Mouse (Mus musculus) forebrain, embryonic 13.5 days (tissue): ENCODE measurements at regions not wholly inside any gene's neighbourhood (a gene's known extent, or its start where the extent isn't known, plus 50 kb on each side); places are given as distances from the start of the nearest gene placed in this dataset.

ENCODE experiments used
- ATAC-seq: fragments of 200-750 bp; cut with Nextera tagmentation; 2 replicates; pipeline ENCODE4 v1.8.0; 2017
- H3K27ac ChIP-seq: fragments of 300-500 bp; sonication (generic); 2 replicates; pipeline ENCODE4 v1.5.1; 2015; ENCODE audit warnings: inconsistent platforms, mild to moderate bottlenecking, moderate library complexity
- H3K27me3 ChIP-seq: fragments of 300-500 bp; sonication (generic); 2 replicates; pipeline ENCODE4 v1.6.1; 2015; ENCODE audit warnings: mild to moderate bottlenecking, inconsistent platforms
- H3K36me3 ChIP-seq: fragments of 300-500 bp; sonication (generic); 2 replicates; pipeline ENCODE4 v1.6.1; 2015; ENCODE audit warnings: mild to moderate bottlenecking, inconsistent platforms; ENCODE audit not compliant: poor library complexity, severe bottlenecking
- H3K4me1 ChIP-seq: fragments of 300-500 bp; sonication (generic); 2 replicates; pipeline ENCODE4 v1.6.1; 2015; ENCODE audit warnings: inconsistent platforms
- H3K4me2 ChIP-seq: fragments of 300-500 bp; sonication (generic); 2 replicates; pipeline ENCODE4 v1.6.1; 2015; ENCODE audit warnings: inconsistent platforms, mild to moderate bottlenecking, moderate library complexity
- H3K4me3 ChIP-seq: fragments of 300-500 bp; sonication (generic); 2 replicates; pipeline ENCODE4 v1.5.1; 2015; ENCODE audit warnings: mild to moderate bottlenecking, inconsistent platforms
- H3K9ac ChIP-seq: fragments of 300-500 bp; sonication (generic); 2 replicates; pipeline ENCODE4 v1.6.1; 2015; ENCODE audit warnings: mild to moderate bottlenecking, inconsistent platforms
- H3K9me3 ChIP-seq: fragments of 300-500 bp; sonication (generic); replicated peaks from 2 replicates; pipeline ENCODE4 v1.6.1; 2016; ENCODE audit warnings: inconsistent platforms
- WGBS: fragments of 180-500 bp; shearing (Covaris S2); methylation state at CpG from one replicate; pipeline ENCODE4 v1.1.7; 2015; 5-methylcytosine and 5-hydroxymethylcytosine counted together

- Histone ChIP-seq H3K27ac (no peak overlapping the region), H3K4me2 (no peak overlapping the region), H3K9ac (no peak overlapping the region), H3K27me3 (no peaks in the 10 kb centered on the region), H3K9me3 (no peaks in the 10 kb centered on the region), H3K4me1 (no peaks in the 10 kb centered on the region), H3K36me3 (no peaks in the 10 kb centered on the region), H3K4me3 (no peak overlapping the region)
- 69% methylated on average over 1 of the region's 1 CpGs for WGBS
- ATAC-seq: no peak
These were observed 1838.7 kb upstream of the Dsel start for GRCm38 (mm10) chr1:113703462-113703861.

DNA sequence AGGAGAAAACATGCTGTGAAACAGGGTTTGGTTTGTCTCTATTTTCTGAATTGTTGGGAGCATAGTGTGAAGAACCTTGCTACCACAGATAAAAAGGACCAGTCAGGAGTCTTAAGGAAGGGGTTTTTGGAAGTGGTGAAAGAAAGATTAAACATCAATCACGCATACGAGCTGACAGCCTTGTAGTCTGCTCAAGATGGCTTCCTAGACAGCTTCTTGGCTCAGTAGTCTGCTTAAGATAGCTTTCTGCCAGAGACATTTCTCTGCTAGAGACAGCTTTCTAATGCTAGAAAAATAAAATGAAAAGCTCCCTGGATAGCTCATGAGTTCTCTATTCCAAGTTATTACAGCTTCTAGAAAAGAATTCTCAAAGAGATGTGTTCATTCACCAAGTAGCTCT, 1823.9 kb upstream of the Dsel start:
- no peak for ATAC-seq
- 73% methylated on average over 2 of the region's 2 CpGs for WGBS
- H3K4me1 ChIP-seq: no peaks in the 10 kb centered on the region
- no peaks in the 10 kb centered on the region for H3K27me3 ChIP-seq
- H3K27ac ChIP-seq: no peak overlapping the region
- no peaks in the 10 kb centered on the region for H3K9me3 ChIP-seq
- no peak overlapping the region for H3K4me2 ChIP-seq
- H3K4me3 ChIP-seq: no peak overlapping the region
- H3K9ac ChIP-seq: no peak overlapping the region
- H3K36me3 ChIP-seq: no peaks in the 10 kb centered on the region

GRCm38 (mm10) chr1:113676301-113676871, 1811.7 kb upstream of the Dsel start:
- ATAC-seq: peak; percentile 27; the same call in 1 of the 2 replicates

GRCm38 (mm10) chr1:113630898-113631297, 1766.2 kb upstream of the Dsel start:
- WGBS: 74% methylated on average over 1 of the region's 1 CpGs
- Histone ChIP-seq H3K4me1 (no peaks in the 10 kb centered on the region), H3K27ac (no peak overlapping the region), H3K4me3 (no peak overlapping the region), H3K27me3 (no peaks in the 10 kb centered on the region), H3K36me3 (no peaks in the 10 kb centered on the region), H3K9me3 (no peaks in the 10 kb centered on the region), H3K9ac (no peak overlapping the region), H3K4me2 (no peak overlapping the region)
- ATAC-seq: no peak

More at GRCm38 (mm10) chr1:113676301-113676871, 1811.7 kb upstream of the Dsel start:
- 2% methylated on average over 1 of the region's 1 CpGs for WGBS
- Histone ChIP-seq H3K27me3 (no peaks in the 10 kb centered on the region), H3K4me1 (no peaks in the 10 kb centered on the region), H3K9me3 (no peaks in the 10 kb centered on the region), H3K4me3 (no peak overlapping the region), H3K9ac (no peak overlapping the region), H3K4me2 (no peak overlapping the region), H3K36me3 (no peaks in the 10 kb centered on the region), H3K27ac (no peak overlapping the region)
